Mouse (Mus musculus) layer of hippocampus, adult 9-11 months (tissue): ENCODE data around the gene Dnah10.
A peak's percentile ranks its signal among the peaks of the same experiment; 100 is the strongest.

ENCODE experiments used
- DNase-seq: peaks from one replicate; pipeline ENCODE4 v3.0.0; 2022

Dnah10 gene

DNA sequence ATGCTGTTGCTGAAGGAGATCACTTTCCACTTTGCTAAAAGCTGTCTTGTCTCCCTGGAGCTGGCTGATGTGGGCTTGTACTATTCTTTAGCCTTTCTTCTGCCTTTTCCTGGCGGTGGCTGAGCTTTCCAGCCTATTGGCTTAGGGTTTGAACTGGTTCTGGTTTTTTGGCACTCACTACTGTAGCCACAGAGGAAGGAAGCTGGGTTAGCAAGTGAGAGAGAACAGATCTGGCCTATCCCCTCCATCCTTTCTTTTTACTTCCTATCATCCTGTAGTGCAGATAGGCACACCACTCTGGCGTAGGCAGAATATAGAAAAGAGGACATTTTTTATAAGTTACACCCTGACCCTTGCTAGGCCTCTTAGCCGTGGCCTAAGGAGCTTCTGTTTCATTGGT lies 148.2 kb downstream of the Dnah10 start:
- no peak for DNase-seq

DNA sequence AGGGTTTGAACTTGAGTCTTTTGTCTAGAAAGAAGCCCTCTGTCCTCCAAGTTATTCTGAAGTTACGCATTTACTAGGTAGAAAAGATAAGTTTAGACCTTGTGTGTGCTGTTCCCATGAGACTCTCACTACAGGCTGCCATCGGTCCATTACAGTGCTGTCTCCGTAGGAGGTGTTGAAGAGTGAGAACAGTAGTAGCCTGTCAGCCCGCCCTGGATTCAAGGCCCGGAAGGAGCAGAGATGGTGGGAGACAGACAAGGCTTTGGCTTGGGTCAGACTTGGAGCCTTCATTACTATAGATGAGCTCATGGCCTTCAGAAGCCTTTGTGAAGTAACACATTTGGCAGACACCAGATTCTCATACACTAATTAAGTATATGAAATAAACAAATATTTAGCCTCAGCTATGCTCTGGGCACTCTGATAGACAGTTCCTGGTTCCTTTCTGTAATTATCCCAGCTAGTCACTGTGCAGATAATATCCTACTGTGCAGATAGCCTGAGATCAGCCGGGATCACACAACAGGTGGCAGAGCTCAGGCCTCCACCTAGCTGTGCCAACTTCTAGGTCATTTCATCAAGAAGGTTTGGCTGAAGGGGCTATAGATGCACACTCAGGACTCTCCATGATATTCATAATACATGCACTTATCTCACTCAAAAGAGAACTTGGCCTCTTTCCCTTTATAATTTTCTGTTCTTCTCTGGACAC lies 149.2 kb downstream of the Dnah10 start:
- no peak for DNase-seq

DNA sequence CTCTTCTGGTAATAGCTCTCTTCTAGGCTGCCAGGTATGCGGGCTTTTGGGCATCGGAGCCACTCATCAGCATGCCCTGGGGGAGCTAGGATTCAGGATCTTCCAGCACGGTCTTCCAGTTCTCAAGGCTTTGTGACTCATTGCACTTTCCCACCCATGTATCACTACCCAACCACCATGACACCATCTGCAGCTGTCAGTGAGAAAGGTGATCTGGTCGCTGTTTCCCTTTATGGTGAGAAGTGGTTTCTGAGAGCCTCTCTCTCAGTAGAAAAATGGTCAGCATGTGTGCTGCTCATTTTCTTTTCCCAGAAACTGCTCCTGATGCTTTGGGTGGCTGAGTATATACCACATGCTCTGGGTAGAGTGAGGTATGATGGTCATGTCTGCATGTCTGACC lies 154.4 kb downstream of the Dnah10 start:
- DNase-seq, result no peak

DNA sequence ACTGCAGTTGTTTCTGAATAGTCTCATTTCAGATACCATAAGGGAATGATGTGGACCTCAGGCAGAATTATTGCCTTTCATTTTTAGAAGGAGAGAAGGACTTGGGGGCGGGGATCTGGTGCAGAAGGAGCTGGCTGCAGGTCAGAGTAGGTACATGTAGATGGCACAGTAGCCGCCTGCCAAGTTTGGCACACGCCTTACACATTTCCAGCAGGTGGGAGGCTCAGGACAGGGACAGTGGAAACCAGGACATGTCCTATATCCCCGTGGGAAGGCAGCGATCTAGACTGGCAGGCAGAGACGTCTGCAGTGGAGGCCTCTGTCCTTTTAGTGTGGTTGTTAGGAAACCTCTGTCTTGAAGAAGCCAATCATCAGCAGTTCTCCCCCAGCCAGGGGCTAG lies 154.9 kb downstream of the Dnah10 start:
- DNase-seq, result no peak

DNA sequence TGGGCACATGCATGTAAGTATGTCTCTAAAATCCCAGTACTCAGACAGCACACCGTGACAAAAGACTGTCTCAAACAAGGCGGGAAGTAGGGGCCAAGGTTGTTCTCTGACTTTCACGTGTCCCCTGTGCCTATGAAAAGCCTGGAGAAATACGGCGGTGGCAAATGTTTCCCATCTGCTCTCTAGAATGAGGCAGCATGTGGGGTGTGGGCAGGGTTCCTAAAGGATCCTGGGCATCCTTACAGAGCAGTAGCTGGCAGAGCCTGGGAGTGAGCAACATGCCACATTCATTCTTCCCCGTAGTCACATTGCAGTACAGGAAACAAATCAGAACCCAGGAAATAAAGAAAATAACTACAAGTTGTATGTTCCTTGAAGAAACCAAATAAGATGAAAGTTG lies 159.0 kb downstream of the Dnah10 start:
- DNase-seq, result peak; percentile 86
